Mouse (Mus musculus): ENCODE measurements around the gene Glt8d1.

Gene Glt8d1

GRCm38 (mm10) chr14:31001307-31002205 is at the start of gene Glt8d1, which contains the start of gene Spcs1:
Gene Glt8d1 (plus strand): TSS chr14:31001400.
Gene Spcs1 (minus strand): TSS chr14:31001672.
- peak; percentile 82 to 87 for DNase-seq (ENCODE audit: low spot score in 2 of 2)

- no peak for DNase-seq (ENCODE audit: low spot score in 2 of 2)
Measured at GRCm38 (mm10) chr14:30958517-30958916, 42.7 kb upstream of the Glt8d1 start.

GRCm38 (mm10) chr14:30959031-30959430 is 42.2 kb upstream of the Glt8d1 start:
- no peak for DNase-seq (ENCODE audit: low spot score in 2 of 2)

GRCm38 (mm10) chr14:30960366-30960765 is 40.8 kb upstream of the Glt8d1 start:
- no peak for DNase-seq (ENCODE audit: low spot score in 2 of 2)

- peak in 1 of 2 experiments; percentile 44 for DNase-seq (ENCODE audit: low spot score in 2 of 2)
Measured at GRCm38 (mm10) chr14:30974204-30974603, 27.0 kb upstream of the Glt8d1 start.

- no peak for DNase-seq (ENCODE audit: low spot score in 2 of 2)
Measured at GRCm38 (mm10) chr14:30976222-30976621, 25.0 kb upstream of the Glt8d1 start.

- DNase-seq (ENCODE audit: low spot score in 2 of 2), result no peak
Measured at GRCm38 (mm10) chr14:30996417-30996816, 4.8 kb upstream of the Glt8d1 start.

- DNase-seq (ENCODE audit: low spot score in 2 of 2), result no peak
Measured at GRCm38 (mm10) chr14:31000356-31000755, 844 bp upstream of the Glt8d1 start.

GRCm38 (mm10) chr14:31000816-31001306 is 339 bp upstream of the Glt8d1 start:
- DNase-seq (ENCODE audit: low spot score in 2 of 2), result no peak

GRCm38 (mm10) chr14:31004527-31004926 is 3.3 kb downstream of the Glt8d1 start:
- no peak for DNase-seq (ENCODE audit: low spot score in 2 of 2)

GRCm38 (mm10) chr14:31006779-31007178 is 5.6 kb downstream of the Glt8d1 start:
- no peak for DNase-seq (ENCODE audit: low spot score in 2 of 2)

- no peak for DNase-seq (ENCODE audit: low spot score in 2 of 2)
Measured at GRCm38 (mm10) chr14:31011588-31011987, 10.4 kb downstream of the Glt8d1 start.

GRCm38 (mm10) chr14:31013928-31014327 is 12.7 kb downstream of the Glt8d1 start:
- no peak for DNase-seq (ENCODE audit: low spot score in 2 of 2)

GRCm38 (mm10) chr14:31016063-31016462 is 14.9 kb downstream of the Glt8d1 start:
- DNase-seq (ENCODE audit: low spot score in 2 of 2), result no peak

- no peak for DNase-seq (ENCODE audit: low spot score in 2 of 2)
Measured at GRCm38 (mm10) chr14:31017854-31018253, 16.7 kb downstream of the Glt8d1 start.

- peak; percentile 96 to 98 for DNase-seq (ENCODE audit: low spot score in 2 of 2)
Measured at GRCm38 (mm10) chr14:31018860-31019291, 17.7 kb downstream of the Glt8d1 start, which contains the start of the genes Pbrm1 and Gnl3. Gene Pbrm1 (plus strand): TSS chr14:31019138. Gene Gnl3 (minus strand): TSS chr14:31019152.

- peak in 1 of 2 experiments; percentile 73 for DNase-seq (ENCODE audit: low spot score in 2 of 2)
Measured at GRCm38 (mm10) chr14:31019331-31020205, 18.4 kb downstream of the Glt8d1 start.

- no peak for DNase-seq (ENCODE audit: low spot score in 2 of 2)
Measured at GRCm38 (mm10) chr14:31022579-31022978, 21.4 kb downstream of the Glt8d1 start.

GRCm38 (mm10) chr14:31025785-31026184 is 24.6 kb downstream of the Glt8d1 start:
- no peak for DNase-seq (ENCODE audit: low spot score in 2 of 2)

GRCm38 (mm10) chr14:31045296-31045695 is 44.1 kb downstream of the Glt8d1 start:
- no peak for DNase-seq (ENCODE audit: low spot score in 2 of 2)

GRCm38 (mm10) chr14:31045817-31046216 is 44.6 kb downstream of the Glt8d1 start:
- DNase-seq (ENCODE audit: low spot score in 2 of 2), result no peak
